In genomic region chr5:112055018-112055417, GRCm38 (mm10) we compare ENCODE assay signal across 14 mouse cellular contexts.
A peak's percentile ranks its signal among the peaks of the same experiment; 100 is the strongest.
DNase-seq lines count a peak whose midpoint lies in the region.
"Had no signal": no experiment of that assay in that cellular context is flagged by ENCODE, and none has a peak within 500 bp of the region (broad histone marks: within the 10 kb centered on the region; RNA-seq: fewer than 3 reads in every experiment).

No protein-coding gene starts in this region.

- peak; percentile 13 to 39 for DNase-seq in adrenal gland, adult (ENCODE audit: inconsistent age in 2 of 2, low spot score in 1 of 2)
- DNase-seq in adrenal gland, postnatal 36 days: no peak
- peak; percentile 5 for DNase-seq in adrenal gland, postnatal 10 days
- no peak for DNase-seq in adrenal gland, adult 8-10 months
- peak; percentile 18 to 19 for DNase-seq in cerebellum, postnatal 10 days
- no peak for DNase-seq in cerebellum, postnatal 36 days
- DNase-seq in retina, postnatal 1 day: peak; percentile 37
- no peak for DNase-seq in retina, embryonic 14.5 days (ENCODE audit: low spot score)
- DNase-seq: B cell, adult 2 months; cerebellum, adult 11-12 months; cerebellum, adult 2 months; cerebellum, adult 9-10 months; cerebellum, postnatal 14 days; forebrain, postnatal 0 days had no signal

Comparison
In these comparisons a context has a peak if more than half of its experiments do, and no peak if none do; other contexts are left out.
1. DNase-seq: peak in adrenal gland, adult (2 of 2), adrenal gland, postnatal 10 days (single experiment), cerebellum, postnatal 10 days (2 of 2) and retina, postnatal 1 day (single experiment); none in adrenal gland, postnatal 36 days (0 of 2), adrenal gland, adult 8-10 months (single experiment), cerebellum, postnatal 36 days (0 of 2) and retina, embryonic 14.5 days (single experiment).